Mouse (Mus musculus) heart, adult 2 months (tissue): ENCODE measurements at regions not wholly inside any gene's neighbourhood (a gene's known extent, or its start where the extent isn't known, plus 50 kb on each side); places are given as distances from the start of the nearest gene placed in this dataset.

Experiments
- DNase-seq, 2 experiments: peaks; one replicate each; pipeline ENCODE4 v3.0.0; 2021
- H3K27ac ChIP-seq: fragments of 200-600 bp; 2 replicates; pipeline ENCODE4 v1.8.1; 2022
- H3K27me3 ChIP-seq: fragments of 200-500 bp; 2 replicates; pipeline ENCODE4 v1.6.1; 2012; ENCODE audit warnings: mild to moderate bottlenecking, low read length, inconsistent platforms, mixed read lengths; ENCODE audit not compliant: control insufficient read depth, insufficient read depth
- H3K36me3 ChIP-seq: fragments of 200-500 bp; 2 replicates; pipeline ENCODE4 v1.6.1; 2012; ENCODE audit warnings: low read length, inconsistent platforms; ENCODE audit not compliant: control insufficient read depth, insufficient read depth
- H3K4me1 ChIP-seq: fragments of 200-500 bp; 2 replicates; pipeline ENCODE4 v1.6.1; 2011; ENCODE audit warnings: low read length; ENCODE audit not compliant: control insufficient read depth, insufficient read depth
- H3K4me3 ChIP-seq: fragments of 200-600 bp; 2 replicates; pipeline ENCODE4 v1.8.1; 2022
- H3K79me2 ChIP-seq: fragments of 200-500 bp; replicated peaks from 2 replicates; pipeline ENCODE4 v1.6.1; 2012; ENCODE audit warnings: mild to moderate bottlenecking, inconsistent platforms, low read length, moderate library complexity, mixed read lengths; ENCODE audit not compliant: control insufficient read depth, insufficient read depth
- H3K9ac ChIP-seq: fragments of 200-500 bp; 2 replicates; pipeline ENCODE4 v1.6.1; 2012; ENCODE audit warnings: low read depth, mild to moderate bottlenecking, control low read depth, inconsistent platforms, low read length, mixed read lengths
- CTCF ChIP-seq: fragments of 200-600 bp; IDR thresholded peaks from 2 replicates; pipeline ENCODE4 v1.8.1; 2022; ENCODE audit warnings: antibody characterized with exemption, mild to moderate bottlenecking, moderate library complexity
- EP300 ChIP-seq: fragments of 200-500 bp; IDR thresholded peaks from 2 replicates; pipeline ENCODE4 v1.6.1; 2011; ENCODE audit warnings: low read depth, low read length, control low read depth; ENCODE audit not compliant: insufficient read depth
- POLR2A ChIP-seq: fragments of 200-500 bp; IDR thresholded peaks from 2 replicates; pipeline ENCODE4 v1.6.1; 2011; ENCODE audit warnings: mild to moderate bottlenecking, low read depth, low read length, control low read depth; ENCODE audit not compliant: insufficient read depth
- WGBS: fragments of 180-500 bp; shearing (Covaris S2); methylation state at CpG from one replicate; pipeline ENCODE4 v1.1.7; 2018; 5-methylcytosine and 5-hydroxymethylcytosine counted together
- intact Hi-C: fragments of 180-260 bp; cut with DNase I; formaldehyde crosslinking; loops from one replicate; pipeline ENCODE4 v1.15.1; 2025

GRCm38 (mm10) chr11:44202716-44203115 is 197.1 kb upstream of the Il12b start:
- 61% methylated on average over 2 of the region's 2 CpGs for WGBS
- no peak for DNase-seq
- H3K9ac ChIP-seq: no peak overlapping the region

GRCm38 (mm10) chr11:44204384-44204783 is 195.5 kb upstream of the Il12b start:
- 36% methylated on average over 3 of the region's 3 CpGs for WGBS
- H3K4me3 ChIP-seq: no peak overlapping the region
- TF ChIP-seq CTCF (no peak), POLR2A (no peak), EP300 (no peak)
- no peaks in the 10 kb centered on the region for H3K79me2 ChIP-seq
- no peak overlapping the region for H3K27ac ChIP-seq
- no peak for DNase-seq
- H3K4me1 ChIP-seq: no peaks in the 10 kb centered on the region; the same call in 1 of the 2 replicates
- H3K27me3 ChIP-seq: no peaks in the 10 kb centered on the region
- H3K36me3 ChIP-seq: no peaks in the 10 kb centered on the region
- intact Hi-C loops: no loop called here
- H3K9ac ChIP-seq: no peak overlapping the region

More at GRCm38 (mm10) chr11:44202716-44203115, 197.1 kb upstream of the Il12b start:
- TF ChIP-seq POLR2A: no peak
- no peak for TF ChIP-seq CTCF
- TF ChIP-seq EP300: no peak
- no peaks in the 10 kb centered on the region for H3K36me3 ChIP-seq
- H3K4me1 ChIP-seq: no peaks in the 10 kb centered on the region; the same call in 1 of the 2 replicates
- H3K27me3 ChIP-seq: no peaks in the 10 kb centered on the region
- H3K4me3 ChIP-seq: no peak overlapping the region
- intact Hi-C loops: no loop called here
- H3K27ac ChIP-seq: no peak overlapping the region
- no peaks in the 10 kb centered on the region for H3K79me2 ChIP-seq

- H3K4me3 ChIP-seq: no peak overlapping the region
- no peaks in the 10 kb centered on the region for H3K79me2 ChIP-seq
- no peak for TF ChIP-seq EP300
- TF ChIP-seq POLR2A: no peak
- TF ChIP-seq CTCF: no peak
- H3K4me1 ChIP-seq: no peaks in the 10 kb centered on the region; the same call in 1 of the 2 replicates
- H3K27me3 ChIP-seq: no peaks in the 10 kb centered on the region
- H3K27ac ChIP-seq: no peak overlapping the region
- intact Hi-C loops: no loop called here
- H3K36me3 ChIP-seq: no peaks in the 10 kb centered on the region
- 72% methylated on average over 4 of the region's 4 CpGs for WGBS
- no peak for DNase-seq
- H3K9ac ChIP-seq: no peak overlapping the region
Observed at GRCm38 (mm10) chr11:44206866-44207265, 193.0 kb upstream of the Il12b start.

- DNase-seq: peak; percentile 35 to 39
- Histone ChIP-seq H3K4me1 (no peaks in the 10 kb centered on the region), H3K9ac (no peak overlapping the region), H3K27ac (no peak overlapping the region), H3K36me3 (no peaks in the 10 kb centered on the region), H3K4me3 (no peak overlapping the region), H3K79me2 (no peaks in the 10 kb centered on the region), H3K27me3 (no peaks in the 10 kb centered on the region)
- intact Hi-C loops: loop anchor here (5.0 to 10.0 kb wide), 2 partner anchors 375 to 427 kb away; no protein-coding TSS in a partner anchor
- WGBS: 48% methylated on average over 9 of the region's 9 CpGs
- TF ChIP-seq CTCF: peak; percentile 73
- TF ChIP-seq POLR2A: no peak
- TF ChIP-seq EP300: 0 out of 2 replicates have a peak, but pooled peaks have one; percentile 39
Observed at GRCm38 (mm10) chr11:44211871-44212441, 187.9 kb upstream of the Il12b start.

GRCm38 (mm10) chr11:44214095-44214494 is 185.8 kb upstream of the Il12b start:
- no peaks in the 10 kb centered on the region for H3K79me2 ChIP-seq
- intact Hi-C loops: loop anchor here (5.0 to 10.0 kb wide), 2 partner anchors 377 to 429 kb away; no protein-coding TSS in a partner anchor
- H3K36me3 ChIP-seq: no peaks in the 10 kb centered on the region
- no peak for DNase-seq
- TF ChIP-seq CTCF: no peak
- no peak for TF ChIP-seq POLR2A
- no peak for TF ChIP-seq EP300
- no peak overlapping the region for H3K4me3 ChIP-seq
- H3K27me3 ChIP-seq: no peaks in the 10 kb centered on the region
- no peaks in the 10 kb centered on the region for H3K4me1 ChIP-seq
- no peak overlapping the region for H3K9ac ChIP-seq
- H3K27ac ChIP-seq: no peak overlapping the region

- Histone ChIP-seq H3K4me1 (no peaks in the 10 kb centered on the region), H3K79me2 (no peaks in the 10 kb centered on the region), H3K27me3 (no peaks in the 10 kb centered on the region), H3K27ac (no peak overlapping the region), H3K4me3 (no peak overlapping the region), H3K36me3 (no peaks in the 10 kb centered on the region), H3K9ac (no peak overlapping the region)
- WGBS: 75% methylated on average over 3 of the region's 3 CpGs
- intact Hi-C loops: loop anchor here (10.0 kb wide), 1 partner anchor 432 kb away; no protein-coding TSS in a partner anchor
- TF ChIP-seq EP300 (no peak), CTCF (no peak), POLR2A (no peak)
- no peak for DNase-seq
Observed at GRCm38 (mm10) chr11:44216346-44216745, 183.5 kb upstream of the Il12b start.
